Mouse (Mus musculus): ENCODE measurements at regions not wholly inside any gene's neighbourhood (a gene's known extent, or its start where the extent isn't known, plus 50 kb on each side); places are given as distances from the start of the nearest gene placed in this dataset.

GRCm38 (mm10) chr13:28697796-28698678, 255.5 kb downstream of the Sox4 start:
- no peak for DNase-seq

GRCm38 (mm10) chr13:28693078-28693477, 260.4 kb downstream of the Sox4 start:
- no peak for DNase-seq

GRCm38 (mm10) chr13:28692587-28692986, 260.9 kb downstream of the Sox4 start:
- no peak for DNase-seq

GRCm38 (mm10) chr13:28690511-28691160, 262.9 kb downstream of the Sox4 start:
- no peak for DNase-seq

- DNase-seq: no peak
Observed at GRCm38 (mm10) chr13:28687838-28688237, 265.7 kb downstream of the Sox4 start.

- no peak for DNase-seq
Observed at GRCm38 (mm10) chr13:28684311-28684710, 269.2 kb downstream of the Sox4 start.

GRCm38 (mm10) chr13:28680266-28680665, 273.2 kb downstream of the Sox4 start:
- no peak for DNase-seq

- DNase-seq: no peak
Observed at GRCm38 (mm10) chr13:28673622-28674021, 279.9 kb downstream of the Sox4 start.

GRCm38 (mm10) chr13:28671543-28671942, 282.0 kb downstream of the Sox4 start:
- DNase-seq: no peak

GRCm38 (mm10) chr13:28669832-28670585, 283.5 kb downstream of the Sox4 start:
- no peak for DNase-seq

GRCm38 (mm10) chr13:28666832-28667231, 286.7 kb downstream of the Sox4 start:
- DNase-seq: no peak

GRCm38 (mm10) chr13:28665150-28665549, 288.4 kb downstream of the Sox4 start:
- no peak for DNase-seq

- no peak for DNase-seq
Observed at GRCm38 (mm10) chr13:28664698-28665097, 288.8 kb downstream of the Sox4 start.

- DNase-seq: no peak
Observed at GRCm38 (mm10) chr13:28663950-28664681, 289.4 kb downstream of the Sox4 start.

- peak; percentile 53 for DNase-seq
Observed at GRCm38 (mm10) chr13:28663459-28663858, 290.1 kb downstream of the Sox4 start.

- DNase-seq: no peak
Observed at GRCm38 (mm10) chr13:28662316-28662752, 291.2 kb downstream of the Sox4 start.

GRCm38 (mm10) chr13:28660151-28660550, 293.4 kb downstream of the Sox4 start:
- no peak for DNase-seq

- no peak for DNase-seq
Observed at GRCm38 (mm10) chr13:28658652-28659051, 294.9 kb downstream of the Sox4 start.

GRCm38 (mm10) chr13:28654883-28655282, 298.6 kb downstream of the Sox4 start:
- no peak for DNase-seq

- DNase-seq: no peak
Observed at GRCm38 (mm10) chr13:28653362-28653761, 300.2 kb downstream of the Sox4 start.

GRCm38 (mm10) chr13:28651810-28652209, 301.7 kb downstream of the Sox4 start:
- DNase-seq: peak; percentile 11

GRCm38 (mm10) chr13:28645881-28646280, 307.6 kb downstream of the Sox4 start:
- DNase-seq: no peak

Measured in adrenal gland, postnatal 25 days (tissue).